Mouse (Mus musculus) heart, postnatal 10 days (tissue): Measurements from ENCODE around the gene Gm20390. TPM values are rescaled to one million over a fixed set of nuclear protein-coding genes. Genes with fewer than 3 reads are reported as not detected.
"Not testable (repeated sequence)": the region's sequence is repeated elsewhere in the genome, so short reads cannot be mapped to it uniquely, and the experiment has no call there.

Experiments used
- DNase-seq, 2 experiments: peaks; one replicate each; pipeline ENCODE4 v3.0.0; 2021
- intact Hi-C: fragments of 180-260 bp; cut with DNase I; formaldehyde crosslinking; loops from one replicate; pipeline ENCODE4 v1.15.1; 2025
- total RNA-seq, 2 experiments: library from RNA; stranded (reverse); gene quantifications; 2 replicates each; pipeline ENCODE4 v1.2.3; 2021

Gene Gm20390
- total RNA-seq, 2 experiments from 2014 or later, result 29.4 to 39.4 TPM

GRCm38 (mm10) chr11:93969171-93969570 lies 1.1 kb upstream of the Gm20390 start:
- intact Hi-C loops, result loop anchor here (5.0 kb wide), 1 partner anchor 103 kb away; no protein-coding TSS in a partner anchor
- no peak for DNase-seq

GRCm38 (mm10) chr11:93968848-93969128 lies 695 bp upstream of the Gm20390 start:
- intact Hi-C loops, result loop anchor here (1.0 to 5.0 kb wide), 3 partner anchors 28 to 119 kb away; partner anchors contain the start of gene Spag9

GRCm38 (mm10) chr11:93967381-93967780 lies 712 bp downstream of the Gm20390 start:
- no peak for DNase-seq
- intact Hi-C loops, result loop anchor here (5.0 kb wide), 1 partner anchor 105 kb away; no protein-coding TSS in a partner anchor

More at GRCm38 (mm10) chr11:93968848-93969128, 695 bp upstream of the Gm20390 start:
- DNase-seq, result no peak

GRCm38 (mm10) chr11:93965391-93965790 lies 2.7 kb downstream of the Gm20390 start:
- intact Hi-C loops, result loop anchor here (5.0 kb wide), 1 partner anchor 107 kb away; no protein-coding TSS in a partner anchor
- DNase-seq, result no peak

- intact Hi-C loops, result no loop called here
- DNase-seq, result no peak
These were observed 5.1 kb downstream of the Gm20390 start for GRCm38 (mm10) chr11:93963013-93963412.

GRCm38 (mm10) chr11:93961482-93961881 lies 6.6 kb downstream of the Gm20390 start:
- intact Hi-C loops, result no loop called here
- DNase-seq, result no peak

- no peak for DNase-seq
- intact Hi-C loops, result no loop called here
These were observed 10.3 kb downstream of the Gm20390 start for GRCm38 (mm10) chr11:93957746-93958145.

- intact Hi-C loops, result no loop called here
- no peak for DNase-seq
These were observed 11.0 kb downstream of the Gm20390 start for GRCm38 (mm10) chr11:93957031-93957555.

- intact Hi-C loops, result no loop called here
These were observed 11.9 kb downstream of the Gm20390 start, which contains the start of gene Nme2 for GRCm38 (mm10) chr11:93956159-93956558. Nme2 (minus strand) TSS chr11:93956259.

GRCm38 (mm10) chr11:93955256-93956150 lies 12.6 kb downstream of the Gm20390 start:
- peak; percentile 96 for DNase-seq
- intact Hi-C loops, result no loop called here

More at GRCm38 (mm10) chr11:93956159-93956558, 11.9 kb downstream of the Gm20390 start, which contains the start of gene Nme2:
- DNase-seq, result no peak

GRCm38 (mm10) chr11:93954738-93955255 lies 13.3 kb downstream of the Gm20390 start:
- intact Hi-C loops, result no loop called here
- DNase-seq, result no peak

- intact Hi-C loops, result no loop called here
- DNase-seq, result no peak
These were observed 15.7 kb downstream of the Gm20390 start for GRCm38 (mm10) chr11:93952376-93952775.

GRCm38 (mm10) chr11:93950045-93950444 lies 18.0 kb downstream of the Gm20390 start:
- intact Hi-C loops, result no loop called here
- DNase-seq, result no peak

GRCm38 (mm10) chr11:93948887-93949567 lies 19.1 kb downstream of the Gm20390 start:
- intact Hi-C loops, result no loop called here
- DNase-seq, result no peak

GRCm38 (mm10) chr11:93944986-93945385 lies 23.1 kb downstream of the Gm20390 start:
- intact Hi-C loops, result no loop called here
- no peak for DNase-seq

GRCm38 (mm10) chr11:93940906-93941305 lies 27.2 kb downstream of the Gm20390 start:
- no peak for DNase-seq
- intact Hi-C loops, result no loop called here

- intact Hi-C loops, result no loop called here
- DNase-seq, result no peak
These were observed 39.0 kb downstream of the Gm20390 start for GRCm38 (mm10) chr11:93929106-93929505.

- DNase-seq, intact Hi-C loops: not testable (repeated sequence)
These were observed 53.1 kb downstream of the Gm20390 start for GRCm38 (mm10) chr11:93915019-93915418.

GRCm38 (mm10) chr11:93911603-93912002 lies 56.5 kb downstream of the Gm20390 start:
- no peak for DNase-seq
- intact Hi-C loops, result no loop called here

- intact Hi-C loops, result no loop called here
- DNase-seq, result no peak
These were observed 59.3 kb downstream of the Gm20390 start for GRCm38 (mm10) chr11:93908829-93909228.

GRCm38 (mm10) chr11:93907839-93908238 lies 60.3 kb downstream of the Gm20390 start:
- no peak for DNase-seq
- intact Hi-C loops, result no loop called here
